Mouse (Mus musculus): ENCODE measurements around the gene Maz. TPM values are rescaled to one million over a fixed set of nuclear protein-coding genes. Genes with fewer than 3 reads are reported as not detected.

Maz gene
- polyA plus RNA-seq, 1 experiment, result 157 TPM

- TF ChIP-seq POLR2A (IDR thresholded peaks at IDR 0.05; ENCODE audit: extremely low read depth, insufficient read depth, low read length) (peak; percentile 35; the same call in 1 of the 2 replicates), CTCF (IDR thresholded peaks at IDR 0.05; ENCODE audit: extremely low read depth, insufficient read depth, low read length) (no peak)
- Histone ChIP-seq H3K27ac (ENCODE audit: insufficient read depth, low read length) (peak overlapping the region; percentile 37), H3K4me3 (ENCODE audit: insufficient read depth, low read length) (peak overlapping the region; percentile 85), H3K4me1 (ENCODE audit: control insufficient read depth, insufficient read depth, low read length) (peaks cover 11% of the 10 kb centered on the region)
Observed at GRCm38 (mm10) chr7:127021563-127022527, 5.0 kb downstream of the Maz start.

- TF ChIP-seq CTCF (IDR thresholded peaks at IDR 0.05; ENCODE audit: extremely low read depth, insufficient read depth, low read length) (no peak), POLR2A (IDR thresholded peaks at IDR 0.05; ENCODE audit: extremely low read depth, insufficient read depth, low read length) (peak; percentile 75; the same call in 1 of the 2 replicates)
- peaks cover 11% of the 10 kb centered on the region for H3K4me1 ChIP-seq (ENCODE audit: control insufficient read depth, insufficient read depth, low read length)
- H3K4me3 ChIP-seq (ENCODE audit: insufficient read depth, low read length), result peak within 1 kb of the TSS; percentile 85
- H3K27ac ChIP-seq (ENCODE audit: insufficient read depth, low read length), result peak within 1 kb of the TSS; percentile 76
Observed at GRCm38 (mm10) chr7:127020901-127021562, 5.8 kb downstream of the Maz start, which contains the start of the genes Gm42742 and Prrt2. Gene Gm42742, minus strand, starts transcription at chr7:127021097. Gene Prrt2, minus strand, starts transcription at chr7:127021211.

- H3K4me1 ChIP-seq (ENCODE audit: control insufficient read depth, insufficient read depth, low read length), result peaks cover 11% of the 10 kb centered on the region
- peak overlapping the region; percentile 76 for H3K27ac ChIP-seq (ENCODE audit: insufficient read depth, low read length)
- no peak for TF ChIP-seq POLR2A (IDR thresholded peaks at IDR 0.05; ENCODE audit: extremely low read depth, insufficient read depth, low read length)
- no peak for TF ChIP-seq CTCF (IDR thresholded peaks at IDR 0.05; ENCODE audit: extremely low read depth, insufficient read depth, low read length)
- H3K4me3 ChIP-seq (ENCODE audit: insufficient read depth, low read length), result peak overlapping the region; percentile 85
Observed at GRCm38 (mm10) chr7:127020491-127020890, 6.3 kb downstream of the Maz start.

- TF ChIP-seq POLR2A (IDR thresholded peaks at IDR 0.05; ENCODE audit: extremely low read depth, insufficient read depth, low read length) (peak; percentile 37; the same call in 1 of the 2 replicates), CTCF (IDR thresholded peaks at IDR 0.05; ENCODE audit: extremely low read depth, insufficient read depth, low read length) (no peak)
- peak overlapping the region; percentile 76 for H3K27ac ChIP-seq (ENCODE audit: insufficient read depth, low read length)
- peaks cover 11% of the 10 kb centered on the region for H3K4me1 ChIP-seq (ENCODE audit: control insufficient read depth, insufficient read depth, low read length)
- H3K4me3 ChIP-seq (ENCODE audit: insufficient read depth, low read length), result peak overlapping the region; percentile 85
Observed at GRCm38 (mm10) chr7:127020031-127020430, 6.8 kb downstream of the Maz start.

GRCm38 (mm10) chr7:127019306-127019960 lies 7.4 kb downstream of the Maz start:
- H3K4me3 ChIP-seq (ENCODE audit: insufficient read depth, low read length), result peak overlapping the region; percentile 85
- peak overlapping the region; percentile 24 for H3K27ac ChIP-seq (ENCODE audit: insufficient read depth, low read length)
- TF ChIP-seq POLR2A (IDR thresholded peaks at IDR 0.05; ENCODE audit: extremely low read depth, insufficient read depth, low read length), result no peak
- TF ChIP-seq CTCF (IDR thresholded peaks at IDR 0.05; ENCODE audit: extremely low read depth, insufficient read depth, low read length), result no peak
- H3K4me1 ChIP-seq (ENCODE audit: control insufficient read depth, insufficient read depth, low read length), result peaks cover 8% of the 10 kb centered on the region

- Histone ChIP-seq H3K4me3 (ENCODE audit: insufficient read depth, low read length) (peak overlapping the region; percentile 85), H3K27ac (ENCODE audit: insufficient read depth, low read length) (peak overlapping the region; percentile 24; the same call in 1 of the 2 replicates), H3K4me1 (ENCODE audit: control insufficient read depth, insufficient read depth, low read length) (peaks cover 3% of the 10 kb centered on the region)
- no peak for TF ChIP-seq POLR2A (IDR thresholded peaks at IDR 0.05; ENCODE audit: extremely low read depth, insufficient read depth, low read length)
- TF ChIP-seq CTCF (IDR thresholded peaks at IDR 0.05; ENCODE audit: extremely low read depth, insufficient read depth, low read length), result no peak
Observed at GRCm38 (mm10) chr7:127018416-127019305, 8.2 kb downstream of the Maz start.

- peak overlapping the region; percentile 85; the same call in 1 of the 2 replicates for H3K4me3 ChIP-seq (ENCODE audit: insufficient read depth, low read length)
- H3K4me1 ChIP-seq (ENCODE audit: control insufficient read depth, insufficient read depth, low read length), result peaks cover 3% of the 10 kb centered on the region; the same call in 1 of the 2 replicates
- TF ChIP-seq CTCF (IDR thresholded peaks at IDR 0.05; ENCODE audit: extremely low read depth, insufficient read depth, low read length) (no peak), POLR2A (IDR thresholded peaks at IDR 0.05; ENCODE audit: extremely low read depth, insufficient read depth, low read length) (no peak)
- H3K27ac ChIP-seq (ENCODE audit: insufficient read depth, low read length), result no peak overlapping the region
Observed at GRCm38 (mm10) chr7:127017950-127018345, 8.9 kb downstream of the Maz start.

All from cortical plate, adult 2 months (tissue).